Mouse (Mus musculus) forebrain, embryonic 15.5 days (tissue): ENCODE measurements around the gene Dip2a. TPM values are rescaled to one million over a fixed set of nuclear protein-coding genes. Genes with fewer than 3 reads are reported as not detected.

Experiments used
- ATAC-seq: fragments of 200-750 bp; cut with Nextera tagmentation; replicated peaks from 2 replicates; pipeline ENCODE4 v1.8.0; 2017; ENCODE audit warnings: mild to moderate bottlenecking, moderate TSS enrichment, moderate library complexity
- H3K27ac ChIP-seq: fragments of 300-500 bp; sonication (generic); replicated peaks from 2 replicates; pipeline ENCODE4 v1.5.1; 2015; ENCODE audit warnings: mild to moderate bottlenecking, inconsistent platforms
- H3K27me3 ChIP-seq: fragments of 300-500 bp; sonication (generic); 2 replicates; pipeline ENCODE4 v1.6.1; 2015; ENCODE audit warnings: inconsistent platforms
- H3K36me3 ChIP-seq: fragments of 300-500 bp; sonication (generic); 2 replicates; pipeline ENCODE4 v1.6.1; 2015; ENCODE audit warnings: mild to moderate bottlenecking, inconsistent platforms
- H3K4me1 ChIP-seq: fragments of 300-500 bp; sonication (generic); 2 replicates; pipeline ENCODE4 v1.6.1; 2015; ENCODE audit warnings: inconsistent platforms
- H3K4me2 ChIP-seq: fragments of 300-500 bp; sonication (generic); replicated peaks from 2 replicates; pipeline ENCODE4 v1.6.1; 2015; ENCODE audit warnings: mild to moderate bottlenecking, inconsistent platforms
- H3K4me3 ChIP-seq: fragments of 300-500 bp; sonication (generic); 2 replicates; pipeline ENCODE4 v1.5.1; 2015; ENCODE audit warnings: mild to moderate bottlenecking, inconsistent platforms
- H3K9ac ChIP-seq: fragments of 300-500 bp; sonication (generic); replicated peaks from 2 replicates; pipeline ENCODE4 v1.6.1; 2015; ENCODE audit warnings: mild to moderate bottlenecking, inconsistent platforms
- H3K9me3 ChIP-seq: fragments of 300-500 bp; sonication (generic); 2 replicates; pipeline ENCODE4 v1.6.1; 2016; ENCODE audit warnings: inconsistent platforms
- WGBS: fragments of 180-500 bp; shearing (Covaris S2); methylation state at CpG from one replicate; pipeline ENCODE4 v1.1.7; 2015; ENCODE audit warnings: mixed read lengths; 5-methylcytosine and 5-hydroxymethylcytosine counted together
- polyA plus RNA-seq: library from polyadenylated mRNA; unstranded; fragments of >200 nt; fragmentation: Nextera tagmentation; extraction: Ambion mirVana; gene quantifications from 2 replicates; pipeline ENCODE4 v1.2.1, GENCODE M21; 2015

Gene Dip2a
- polyA plus RNA-seq, 1 experiment from 2014 or later, result 13.4 TPM

DNA sequence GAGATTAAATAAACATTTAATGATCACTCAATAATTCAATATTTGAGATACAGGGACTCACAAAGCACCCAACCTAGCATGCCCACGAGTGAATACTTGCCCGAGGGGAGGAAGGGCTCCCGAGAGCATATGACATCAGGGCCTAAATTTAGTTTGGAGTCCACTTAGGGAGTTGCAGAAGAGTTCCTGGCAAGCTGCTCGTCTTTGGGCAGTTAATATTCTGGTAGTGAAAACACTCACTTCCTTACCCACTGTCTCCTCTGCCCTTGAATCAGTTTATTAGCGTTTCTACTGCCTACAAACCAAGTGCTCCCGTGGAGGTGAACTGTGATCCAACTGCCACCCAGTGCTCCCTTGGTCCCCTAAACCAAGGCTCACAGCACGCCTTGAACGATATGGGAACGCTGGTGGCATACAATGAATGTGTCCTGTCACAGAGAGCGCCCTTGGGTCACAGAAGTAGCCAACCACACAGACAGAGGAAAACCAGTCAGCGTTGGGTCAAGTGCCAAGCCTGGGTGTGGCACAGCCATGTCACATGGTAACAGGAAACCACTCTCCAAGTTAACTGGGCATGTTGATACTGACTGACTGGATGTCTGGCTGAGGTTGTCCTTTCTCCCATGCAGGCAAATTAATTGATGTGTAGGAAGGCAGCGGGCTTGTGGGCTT is 87.2 kb downstream of the Dip2a start:
- H3K4me1 ChIP-seq, result no peaks in the 10 kb centered on the region
- no peak overlapping the region for H3K4me2 ChIP-seq
- no peak for ATAC-seq
- 87% methylated on average over 12 of the region's 12 CpGs for WGBS
- H3K4me3 ChIP-seq, result no peak overlapping the region
- no peak overlapping the region for H3K9ac ChIP-seq
- no peak overlapping the region for H3K27ac ChIP-seq
- 0 out of 2 replicates have a peak, but pooled peaks cover 2% of the 10 kb centered on the region for H3K36me3 ChIP-seq
- H3K9me3 ChIP-seq, result no peaks in the 10 kb centered on the region
- H3K27me3 ChIP-seq, result no peaks in the 10 kb centered on the region

GRCm38 (mm10) chr10:76257231-76257630 is 87.9 kb downstream of the Dip2a start:
- Histone ChIP-seq H3K36me3 (no peaks in the 10 kb centered on the region), H3K4me3 (no peak overlapping the region), H3K27me3 (no peaks in the 10 kb centered on the region), H3K9ac (no peak overlapping the region), H3K27ac (no peak overlapping the region), H3K9me3 (no peaks in the 10 kb centered on the region), H3K4me2 (no peak overlapping the region), H3K4me1 (no peaks in the 10 kb centered on the region)
- 92% methylated on average over 7 of the region's 7 CpGs for WGBS
- ATAC-seq, result no peak

DNA sequence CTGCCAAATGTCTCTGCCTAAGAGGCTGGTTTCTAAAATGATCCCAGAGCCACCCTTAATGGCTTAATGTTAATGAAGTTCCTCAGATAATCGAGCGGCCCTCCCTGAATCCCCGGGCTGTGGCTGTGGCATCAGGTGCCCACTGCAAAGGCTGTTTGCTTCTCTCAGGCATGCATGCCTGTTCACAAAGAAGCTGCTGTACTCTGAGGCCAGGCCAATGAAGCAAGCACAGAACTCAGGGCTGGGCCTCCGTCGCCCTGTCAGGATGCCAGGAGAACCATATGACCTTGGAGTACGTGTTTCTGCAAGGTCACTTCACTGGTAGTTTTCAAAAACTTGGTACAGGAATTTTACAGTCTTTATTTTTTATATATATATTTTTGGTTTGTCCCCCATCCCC is 89.5 kb downstream of the Dip2a start:
- ATAC-seq, result no peak
- Histone ChIP-seq H3K36me3 (no peaks in the 10 kb centered on the region), H3K4me2 (no peak overlapping the region), H3K27ac (no peak overlapping the region), H3K4me1 (no peaks in the 10 kb centered on the region), H3K27me3 (no peaks in the 10 kb centered on the region), H3K9me3 (no peaks in the 10 kb centered on the region), H3K4me3 (no peak overlapping the region), H3K9ac (no peak overlapping the region)
- WGBS, result 61% methylated on average over 6 of the region's 6 CpGs

- WGBS, result 46% methylated on average over 4 of the region's 4 CpGs
- H3K27ac ChIP-seq, result no peak within 1 kb of the TSS
Observed at GRCm38 (mm10) chr10:76253536-76253935, 91.6 kb downstream of the Dip2a start, which contains the start of gene S100b. S100b (plus strand) TSS chr10:76253853.

DNA sequence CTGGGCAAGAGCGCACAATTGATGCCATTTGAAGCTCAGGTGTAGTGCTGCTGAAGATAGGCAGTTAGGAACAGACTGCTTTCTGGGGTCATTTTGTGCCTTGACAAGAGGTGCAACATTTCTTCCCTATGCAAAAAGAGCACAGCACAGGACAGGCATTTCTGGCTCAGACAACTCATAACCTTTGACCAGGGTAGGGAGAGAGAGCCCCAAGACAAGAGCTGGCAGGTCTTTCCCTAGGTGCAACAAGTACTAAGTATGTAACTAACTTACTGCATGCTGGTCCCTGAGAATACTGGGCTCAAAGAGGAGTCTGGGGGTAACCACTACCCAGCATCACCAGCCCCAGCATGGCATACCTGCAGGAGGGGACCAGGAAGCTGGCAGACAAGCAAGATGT is 92.0 kb downstream of the Dip2a start:
- no peaks in the 10 kb centered on the region for H3K4me1 ChIP-seq
- no peak overlapping the region for H3K27ac ChIP-seq
- no peak overlapping the region for H3K4me3 ChIP-seq
- H3K36me3 ChIP-seq, result no peaks in the 10 kb centered on the region
- H3K9ac ChIP-seq, result no peak overlapping the region
- no peak for ATAC-seq
- no peak overlapping the region for H3K4me2 ChIP-seq
- WGBS, result 98% methylated on average over 1 of the region's 1 CpGs
- H3K27me3 ChIP-seq, result no peaks in the 10 kb centered on the region
- H3K9me3 ChIP-seq, result no peaks in the 10 kb centered on the region

More at GRCm38 (mm10) chr10:76253536-76253935, 91.6 kb downstream of the Dip2a start, which contains the start of gene S100b:
- Histone ChIP-seq H3K4me3 (no peak within 1 kb of the TSS), H3K4me2 (no peak within 1 kb of the TSS), H3K27me3 (no peaks in the 10 kb centered on the region), H3K36me3 (no peaks in the 10 kb centered on the region), H3K9ac (no peak within 1 kb of the TSS), H3K9me3 (no peaks in the 10 kb centered on the region), H3K4me1 (no peaks in the 10 kb centered on the region)
- no peak for ATAC-seq

GRCm38 (mm10) chr10:76250870-76251269 is 94.2 kb downstream of the Dip2a start:
- ATAC-seq, result no peak
- no peak overlapping the region for H3K27ac ChIP-seq
- no peaks in the 10 kb centered on the region for H3K27me3 ChIP-seq
- no peak overlapping the region for H3K4me2 ChIP-seq
- H3K4me1 ChIP-seq, result no peaks in the 10 kb centered on the region
- no peak overlapping the region for H3K9ac ChIP-seq
- 62% methylated on average over 7 of the region's 7 CpGs for WGBS
- H3K9me3 ChIP-seq, result no peaks in the 10 kb centered on the region
- no peaks in the 10 kb centered on the region for H3K36me3 ChIP-seq
- no peak overlapping the region for H3K4me3 ChIP-seq

DNA sequence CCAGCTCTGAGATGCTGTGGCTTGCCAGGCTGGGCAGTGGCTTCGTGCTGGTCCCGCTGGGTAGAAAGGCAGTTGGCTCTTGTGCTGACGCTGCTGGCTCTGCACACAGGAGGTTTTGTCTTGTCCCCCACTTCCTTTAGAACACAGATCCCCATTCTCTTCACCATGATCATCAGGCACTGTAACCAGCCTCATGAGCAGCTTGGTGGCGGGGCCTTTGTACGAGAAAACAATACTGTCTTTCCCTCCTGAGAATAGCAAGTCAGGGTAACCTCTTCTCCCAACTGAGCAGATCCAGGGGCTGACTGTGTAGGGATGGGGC is 96.5 kb downstream of the Dip2a start:
- no peak for ATAC-seq

GRCm38 (mm10) chr10:76247960-76248646 is 97.0 kb downstream of the Dip2a start:
- Histone ChIP-seq H3K36me3 (no peaks in the 10 kb centered on the region), H3K9me3 (no peaks in the 10 kb centered on the region), H3K4me2 (no peak overlapping the region), H3K4me1 (no peaks in the 10 kb centered on the region), H3K9ac (no peak overlapping the region), H3K27ac (no peak overlapping the region), H3K27me3 (no peaks in the 10 kb centered on the region), H3K4me3 (no peak overlapping the region)
- 27% methylated on average over 21 of the region's 21 CpGs for WGBS
- ATAC-seq, result no peak

More for the DNA sequence above, 96.5 kb downstream of the Dip2a start:
- no peaks in the 10 kb centered on the region for H3K9me3 ChIP-seq
- WGBS, result 60% methylated on average over 5 of the region's 5 CpGs
- H3K27me3 ChIP-seq, result no peaks in the 10 kb centered on the region
- no peaks in the 10 kb centered on the region for H3K4me1 ChIP-seq
- H3K36me3 ChIP-seq, result no peaks in the 10 kb centered on the region
- no peak overlapping the region for H3K9ac ChIP-seq
- H3K4me2 ChIP-seq, result no peak overlapping the region
- no peak overlapping the region for H3K27ac ChIP-seq
- no peak overlapping the region for H3K4me3 ChIP-seq

DNA sequence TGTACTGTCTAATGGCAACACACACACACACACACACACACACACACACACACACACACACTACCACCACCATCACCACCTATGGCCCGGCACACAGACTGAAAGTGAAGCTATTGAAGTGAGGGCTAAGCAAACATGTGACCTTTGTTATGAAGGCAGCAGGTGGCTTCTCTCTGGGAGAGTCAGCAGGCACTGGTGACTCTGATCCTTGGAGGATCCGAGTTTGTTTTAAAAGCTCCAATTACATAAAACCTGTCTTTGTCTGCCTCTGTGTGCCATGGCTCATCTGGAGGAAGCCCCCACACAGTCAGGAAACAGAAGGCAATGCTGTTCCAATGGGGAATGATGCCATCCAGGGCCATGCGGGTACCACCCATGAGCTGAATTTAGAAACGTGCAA is 98.5 kb downstream of the Dip2a start:
- Histone ChIP-seq H3K27me3 (no peaks in the 10 kb centered on the region), H3K27ac (no peak overlapping the region), H3K9ac (no peak overlapping the region), H3K36me3 (no peaks in the 10 kb centered on the region), H3K4me3 (no peak overlapping the region), H3K4me1 (no peaks in the 10 kb centered on the region), H3K4me2 (no peak overlapping the region), H3K9me3 (no peaks in the 10 kb centered on the region)
- ATAC-seq, result no peak
- 53% methylated on average over 4 of the region's 4 CpGs for WGBS

DNA sequence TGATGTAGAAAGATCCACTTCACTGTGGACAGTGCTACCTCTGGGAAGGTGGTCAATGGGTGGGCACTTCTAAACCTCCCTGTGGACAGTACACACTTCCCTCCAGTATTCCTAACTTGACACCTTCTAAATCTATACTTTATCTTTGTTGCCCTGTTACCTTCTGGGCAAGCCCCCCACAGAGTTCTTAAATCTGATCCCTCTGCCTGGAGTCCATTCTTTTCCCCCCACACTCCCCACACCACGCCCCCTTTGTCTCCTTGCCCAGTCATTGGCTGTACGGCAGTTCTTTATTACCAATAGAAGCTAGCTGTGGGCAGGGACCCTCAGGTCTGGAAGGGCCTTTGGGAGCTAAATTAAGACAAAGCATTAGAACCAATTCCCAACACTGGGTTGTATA is 100.0 kb downstream of the Dip2a start:
- no peaks in the 10 kb centered on the region for H3K4me1 ChIP-seq
- no peak for ATAC-seq

GRCm38 (mm10) chr10:76239401-76239800 is 105.7 kb downstream of the Dip2a start:
- no peaks in the 10 kb centered on the region for H3K36me3 ChIP-seq
- H3K27me3 ChIP-seq, result no peaks in the 10 kb centered on the region
- WGBS, result 72% methylated on average over 4 of the region's 4 CpGs
- no peak overlapping the region for H3K27ac ChIP-seq
- H3K4me2 ChIP-seq, result no peak overlapping the region
- H3K4me3 ChIP-seq, result no peak overlapping the region
- no peaks in the 10 kb centered on the region for H3K9me3 ChIP-seq
- H3K4me1 ChIP-seq, result peaks cover 26% of the 10 kb centered on the region
- ATAC-seq, result no peak
- H3K9ac ChIP-seq, result no peak overlapping the region

More for the DNA sequence above, 100.0 kb downstream of the Dip2a start:
- no peak overlapping the region for H3K9ac ChIP-seq
- H3K27ac ChIP-seq, result no peak overlapping the region
- no peaks in the 10 kb centered on the region for H3K36me3 ChIP-seq
- H3K4me2 ChIP-seq, result no peak overlapping the region
- no peak overlapping the region for H3K4me3 ChIP-seq
- no peaks in the 10 kb centered on the region for H3K27me3 ChIP-seq
- WGBS, result 60% methylated on average over 2 of the region's 2 CpGs
- no peaks in the 10 kb centered on the region for H3K9me3 ChIP-seq

- no peaks in the 10 kb centered on the region for H3K36me3 ChIP-seq
- H3K27me3 ChIP-seq, result no peaks in the 10 kb centered on the region
- peak within 1 kb of the TSS; percentile 57 for H3K4me3 ChIP-seq
- H3K4me1 ChIP-seq, result peaks cover 31% of the 10 kb centered on the region
- H3K9me3 ChIP-seq, result no peaks in the 10 kb centered on the region
- ATAC-seq, result peak; percentile 98
- peak within 1 kb of the TSS; percentile 71 for H3K4me2 ChIP-seq
- WGBS, result under 1% methylated on average over 47 of the region's 47 CpGs
- H3K27ac ChIP-seq, result peak within 1 kb of the TSS; percentile 90
- H3K9ac ChIP-seq, result peak within 1 kb of the TSS; percentile 68
Observed at GRCm38 (mm10) chr10:76237341-76238225, 107.5 kb downstream of the Dip2a start, which contains the start of gene Prmt2. Prmt2 (minus strand) TSS chr10:76237865.
